Mouse (Mus musculus) kidney, adult 2 months (tissue): ENCODE measurements around the gene Cic.

Source experiments
- CTCF ChIP-seq: fragments of 200-500 bp; conservative IDR thresholded peaks from 2 replicates; pipeline ENCODE4 v1.5.1; 2011; ENCODE audit warnings: low read depth, mild to moderate bottlenecking, control low read depth, low read length, moderate library complexity, mixed read lengths; ENCODE audit not compliant: insufficient read depth, insufficient read length
- POLR2A ChIP-seq: fragments of 200-500 bp; IDR thresholded peaks from one replicate; pipeline ENCODE4 v1.6.1; 2011; ENCODE audit warnings: low read depth, low read length, control low read depth

DNA sequence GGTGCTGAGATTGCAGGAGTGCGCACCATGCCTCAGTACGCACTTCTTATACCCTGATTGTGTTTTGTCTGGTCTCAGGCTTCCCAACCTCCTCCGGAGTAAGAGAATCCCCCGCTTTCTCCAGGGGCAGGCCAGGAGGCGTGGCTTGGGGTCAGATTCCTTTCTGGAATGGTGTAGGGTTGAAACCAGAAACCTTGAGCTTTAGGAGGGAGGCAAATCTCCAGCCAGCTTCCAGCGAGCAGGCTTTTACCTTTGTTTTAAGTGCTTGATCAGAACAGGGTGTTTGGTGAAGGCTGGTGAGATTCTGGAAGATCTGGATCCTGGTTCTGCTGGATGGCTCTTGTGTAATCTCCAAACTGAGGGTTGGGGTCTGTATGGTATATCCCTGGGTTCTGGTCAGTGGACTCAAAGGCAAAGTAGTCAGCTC is 54.6 kb downstream of the Cic start:
- TF ChIP-seq CTCF (no peak), POLR2A (no peak)
